Mouse (Mus musculus) layer of hippocampus, adult 2 months (tissue): ENCODE data around the gene BC048507. TPM values are rescaled to one million over a fixed set of nuclear protein-coding genes. Genes with fewer than 3 reads are reported as not detected.
"Not testable (repeated sequence)": the region's sequence is repeated elsewhere in the genome, so short reads cannot be mapped to it uniquely, and the experiment has no call there.

Source experiments
- DNase-seq, 2 experiments: peaks; one replicate each; pipeline ENCODE4 v3.0.0; 2022; ENCODE audit warnings: low spot score in 2 of 2
- H3K27ac ChIP-seq: fragments of 200-600 bp; 2 replicates; pipeline ENCODE4 v1.8.1; 2022
- H3K4me3 ChIP-seq: fragments of 200-600 bp; 2 replicates; pipeline ENCODE4 v1.8.1; 2022; ENCODE audit warnings: mild to moderate bottlenecking
- CTCF ChIP-seq: fragments of 200-600 bp; conservative IDR thresholded peaks from 2 replicates; pipeline ENCODE4 v1.8.1; 2022; ENCODE audit warnings: antibody characterized with exemption, mild to moderate bottlenecking, moderate library complexity
- long read RNA-seq, 2 experiments: library from polyadenylated mRNA; stranded (forward); transcript quantifications; one replicate each; pipeline ENCODE4 v2.0.0; 2021; ENCODE audit warnings: borderline mapping rate in 2 of 2
- total RNA-seq, 2 experiments: library from RNA; stranded (reverse); gene quantifications; 2 replicates each; pipeline ENCODE4 v1.2.3; 2021

The BC048507 gene
- total RNA-seq = not detected
- long read RNA-seq, experiment 1 = 0 reads
- long read RNA-seq, experiment 2 = 0 reads

DNA sequence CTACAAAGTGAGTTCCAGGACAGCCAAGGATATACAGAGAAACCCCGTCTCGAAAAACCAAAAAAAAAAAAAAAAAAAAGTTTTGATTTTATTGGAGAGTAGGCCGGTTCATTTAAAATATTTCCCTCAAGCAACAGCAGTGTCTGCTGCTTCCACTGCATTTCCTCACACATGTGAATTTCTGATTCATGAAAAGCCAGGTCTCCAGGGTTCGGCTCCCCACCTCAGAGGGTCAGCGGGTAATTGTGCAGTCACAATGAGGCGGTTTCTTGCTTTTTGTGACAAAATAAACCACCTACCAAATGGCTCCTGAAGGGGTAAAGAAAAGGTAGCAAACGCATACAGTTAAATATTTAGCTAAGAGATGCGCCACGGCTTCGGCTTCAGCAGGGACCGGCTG is at the start of gene BC048507:
Gene BC048507 (plus strand): TSS at position 301 of the 400 bp plus-strand sequence.
- no peak for TF ChIP-seq CTCF
- Histone ChIP-seq H3K27ac (no peak within 1 kb of the TSS), H3K4me3 (no peak within 1 kb of the TSS)
- DNase-seq = no peak

GRCm38 (mm10) chr13:67813710-67814660 is 49.1 kb upstream of the BC048507 start, which contains the start of gene Zfp273:
Gene Zfp273 (plus strand): TSS chr13:67813740.
- DNase-seq = peak; percentile 73 to 85
- peak within 1 kb of the TSS; percentile 89 for H3K27ac ChIP-seq
- H3K4me3 ChIP-seq = peak within 1 kb of the TSS; percentile 70
- no peak for TF ChIP-seq CTCF

GRCm38 (mm10) chr13:67818636-67819035 is 44.5 kb upstream of the BC048507 start:
- Histone ChIP-seq H3K27ac (peak overlapping the region; percentile 36; the same call in 1 of the 2 replicates), H3K4me3 (no peak overlapping the region)
- DNase-seq = peak in 1 of 2 experiments; percentile 29
- TF ChIP-seq CTCF = no peak

- peak; percentile 65 to 69 for DNase-seq
- Histone ChIP-seq H3K27ac (peak within 1 kb of the TSS; percentile 88), H3K4me3 (peak within 1 kb of the TSS; percentile 74)
- no peak for TF ChIP-seq CTCF
Measured at GRCm38 (mm10) chr13:67830911-67831336, 32.2 kb upstream of the BC048507 start, which contains the start of gene Gm10037. Gene Gm10037 (plus strand): TSS chr13:67831106.

DNA sequence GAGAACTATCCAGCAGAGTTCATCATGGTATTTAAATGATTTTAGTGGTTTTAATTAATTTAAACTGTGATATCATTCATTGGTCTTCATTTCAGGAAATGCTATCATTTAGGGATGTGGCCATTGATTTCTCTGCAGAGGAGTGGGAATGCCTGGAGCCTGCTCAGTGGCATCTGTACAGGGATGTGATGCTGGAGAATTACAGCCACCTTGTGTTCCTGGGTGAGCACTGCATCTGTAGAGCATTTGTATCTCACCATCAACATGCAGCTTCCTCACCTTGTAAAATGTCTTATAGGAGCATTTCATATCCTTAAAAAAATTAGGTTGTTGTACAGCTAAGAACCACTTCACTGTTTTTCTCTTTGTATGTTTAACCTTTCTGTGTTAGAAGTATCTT is 30.0 kb upstream of the BC048507 start:
- peak; percentile 50 for TF ChIP-seq CTCF
- H3K27ac ChIP-seq, H3K4me3 ChIP-seq, DNase-seq: not testable (repeated sequence)

DNA sequence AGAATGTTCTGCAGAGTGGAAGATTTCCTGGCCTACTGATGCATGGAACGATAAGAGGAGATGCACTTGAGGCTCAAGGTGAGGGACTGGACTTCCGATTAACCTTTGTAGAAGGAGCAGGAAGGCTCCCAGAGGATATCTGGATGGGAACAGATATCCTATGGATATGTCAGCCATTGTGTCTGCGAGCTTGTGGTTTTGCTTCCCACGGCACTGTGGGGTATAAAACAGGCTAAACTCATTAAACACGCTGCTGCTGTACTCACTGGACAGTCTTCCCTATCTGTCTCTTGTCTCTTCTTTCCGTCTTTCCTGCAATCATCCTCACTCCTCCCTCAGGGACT is 19.4 kb upstream of the BC048507 start:
- DNase-seq = no peak
- peak overlapping the region; percentile 90 for H3K27ac ChIP-seq
- H3K4me3 ChIP-seq = peak overlapping the region; percentile 43
- TF ChIP-seq CTCF = no peak

- peak; percentile 53 to 63 for DNase-seq
- peak overlapping the region; percentile 90 for H3K27ac ChIP-seq
- peak overlapping the region; percentile 43 for H3K4me3 ChIP-seq
- TF ChIP-seq CTCF = peak; percentile 76
Measured at GRCm38 (mm10) chr13:67844119-67844852, 18.8 kb upstream of the BC048507 start.

DNA sequence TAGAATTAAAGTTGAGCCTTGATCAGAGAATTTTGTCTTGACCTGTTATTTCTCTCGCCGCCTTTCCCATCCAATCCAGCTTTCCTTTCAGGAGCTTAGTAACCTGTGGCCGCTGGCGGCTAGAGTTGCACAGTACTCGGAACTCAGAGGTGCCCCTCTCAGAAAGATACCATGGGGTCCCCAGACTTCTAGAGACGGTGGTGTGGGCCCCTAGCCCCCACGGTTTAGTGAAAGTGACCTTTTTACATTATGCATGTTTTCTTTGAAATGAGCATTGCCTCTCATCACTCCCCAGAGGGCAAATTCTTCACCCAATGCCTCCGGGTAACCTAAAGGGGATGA is 18.3 kb upstream of the BC048507 start:
- TF ChIP-seq CTCF = no peak
- DNase-seq = no peak
- peak overlapping the region; percentile 75 for H3K27ac ChIP-seq
- H3K4me3 ChIP-seq = peak overlapping the region; percentile 43

- no peak overlapping the region for H3K27ac ChIP-seq
- no peak for DNase-seq
- H3K4me3 ChIP-seq = no peak overlapping the region
- no peak for TF ChIP-seq CTCF
Measured at GRCm38 (mm10) chr13:67850361-67850760, 12.8 kb upstream of the BC048507 start.

DNA sequence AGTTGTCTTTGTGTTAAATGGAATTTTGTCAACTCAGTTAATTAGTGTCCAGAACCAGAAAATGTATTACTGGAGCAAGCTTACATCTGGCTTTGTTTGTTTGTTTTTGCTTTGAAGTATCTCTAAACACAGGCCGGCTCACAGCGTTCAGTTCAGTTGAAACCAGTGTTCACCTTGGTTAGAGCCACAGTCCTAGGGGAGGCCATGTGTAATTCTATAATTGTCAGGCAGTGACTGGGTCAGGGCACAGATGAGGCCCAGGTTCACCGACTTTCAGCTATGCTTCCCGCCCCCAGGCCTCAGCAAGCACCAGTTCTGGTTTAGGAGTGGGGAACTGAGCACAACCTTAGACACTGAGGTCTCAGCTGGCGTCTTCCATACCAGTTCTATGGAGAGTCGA is 10.0 kb upstream of the BC048507 start:
- no peak overlapping the region for H3K4me3 ChIP-seq
- H3K27ac ChIP-seq = peak overlapping the region; percentile 82; the same call in 1 of the 2 replicates
- TF ChIP-seq CTCF = no peak
- no peak for DNase-seq

- Histone ChIP-seq H3K27ac (peak overlapping the region; percentile 82), H3K4me3 (no peak overlapping the region)
- TF ChIP-seq CTCF = no peak
- DNase-seq = peak; percentile 55 to 60
Measured at GRCm38 (mm10) chr13:67853983-67854382, 9.1 kb upstream of the BC048507 start.

GRCm38 (mm10) chr13:67857317-67857716 is 5.8 kb upstream of the BC048507 start:
- no peak overlapping the region for H3K4me3 ChIP-seq
- DNase-seq = no peak
- no peak for TF ChIP-seq CTCF
- H3K27ac ChIP-seq = no peak overlapping the region

DNA sequence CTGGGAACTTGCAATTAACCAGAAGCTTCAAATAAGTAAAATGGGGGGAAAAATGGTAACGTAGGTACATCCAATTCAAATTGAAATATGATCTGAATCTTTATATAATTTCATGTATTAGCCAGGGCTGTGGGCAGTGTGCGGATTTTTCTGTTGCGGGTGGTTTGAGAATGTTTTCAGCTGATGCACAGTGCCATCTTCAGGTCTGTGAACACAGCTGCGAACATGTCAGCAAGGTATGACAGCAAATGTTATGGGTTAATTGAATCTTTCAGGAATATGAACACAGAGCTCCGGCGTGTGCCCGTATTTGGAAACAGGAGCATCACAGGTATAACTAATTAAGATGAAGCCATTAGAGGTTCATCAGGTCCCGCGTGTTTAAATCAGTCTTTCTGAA is 618 bp upstream of the BC048507 start:
- peak in 1 of 2 experiments; percentile 29 for DNase-seq
- Histone ChIP-seq H3K27ac (no peak overlapping the region), H3K4me3 (no peak overlapping the region)
- peak; percentile 73 for TF ChIP-seq CTCF
